Mouse (Mus musculus): ENCODE measurements around the gene Klk9.

The Klk9 gene

GRCm38 (mm10) chr7:43789295-43789694 lies 2.4 kb upstream of the Klk9 start:
- DNase-seq (ENCODE audit: inconsistent age in 2 of 2, low spot score in 1 of 2) = no peak

- DNase-seq (ENCODE audit: inconsistent age in 2 of 2, low spot score in 1 of 2) = no peak
Measured at GRCm38 (mm10) chr7:43796355-43796754, 4.7 kb downstream of the Klk9 start.

- no peak for DNase-seq (ENCODE audit: inconsistent age in 2 of 2, low spot score in 1 of 2)
Measured at GRCm38 (mm10) chr7:43797333-43797769, 5.7 kb downstream of the Klk9 start, which contains the start of gene Klk8. Gene Klk8, plus strand, starts transcription at chr7:43797577.

- no peak for DNase-seq (ENCODE audit: inconsistent age in 2 of 2, low spot score in 1 of 2)
Measured at GRCm38 (mm10) chr7:43797844-43798462, 6.3 kb downstream of the Klk9 start.

GRCm38 (mm10) chr7:43799876-43800275 lies 8.2 kb downstream of the Klk9 start:
- no peak for DNase-seq (ENCODE audit: inconsistent age in 2 of 2, low spot score in 1 of 2)

GRCm38 (mm10) chr7:43810994-43811393 lies 19.3 kb downstream of the Klk9 start, which contains the start of gene Klk7:
Gene Klk7, plus strand, starts transcription at chr7:43811294.
- no peak for DNase-seq (ENCODE audit: inconsistent age in 2 of 2, low spot score in 1 of 2)

- no peak for DNase-seq (ENCODE audit: inconsistent age in 2 of 2, low spot score in 1 of 2)
Measured at GRCm38 (mm10) chr7:43815211-43815610, 23.5 kb downstream of the Klk9 start.

- DNase-seq (ENCODE audit: inconsistent age in 2 of 2, low spot score in 1 of 2) = no peak
Measured at GRCm38 (mm10) chr7:43816746-43817145, 25.1 kb downstream of the Klk9 start.

- no peak for DNase-seq (ENCODE audit: inconsistent age in 2 of 2, low spot score in 1 of 2)
Measured at GRCm38 (mm10) chr7:43821581-43821980, 29.9 kb downstream of the Klk9 start.

- no peak for DNase-seq (ENCODE audit: inconsistent age in 2 of 2, low spot score in 1 of 2)
Measured at GRCm38 (mm10) chr7:43824199-43824598, 32.5 kb downstream of the Klk9 start, which contains the start of gene Klk6. Gene Klk6, plus strand, starts transcription at chr7:43824499.

- no peak for DNase-seq (ENCODE audit: inconsistent age in 2 of 2, low spot score in 1 of 2)
Measured at GRCm38 (mm10) chr7:43826056-43826455, 34.4 kb downstream of the Klk9 start.

GRCm38 (mm10) chr7:43827706-43828105 lies 36.0 kb downstream of the Klk9 start:
- no peak for DNase-seq (ENCODE audit: inconsistent age in 2 of 2, low spot score in 1 of 2)

GRCm38 (mm10) chr7:43829006-43829405 lies 37.3 kb downstream of the Klk9 start:
- no peak for DNase-seq (ENCODE audit: inconsistent age in 2 of 2, low spot score in 1 of 2)

- no peak for DNase-seq (ENCODE audit: inconsistent age in 2 of 2, low spot score in 1 of 2)
Measured at GRCm38 (mm10) chr7:43841701-43842100, 50.0 kb downstream of the Klk9 start, which contains the start of gene Klk5. Gene Klk5, plus strand, starts transcription at chr7:43841971.

- DNase-seq (ENCODE audit: inconsistent age in 2 of 2, low spot score in 1 of 2) = no peak
Measured at GRCm38 (mm10) chr7:43843801-43844200, 52.1 kb downstream of the Klk9 start.

Data from adrenal gland, adult (tissue).